Mouse (Mus musculus) layer of hippocampus, postnatal 14 days (tissue): ENCODE results near the gene Enho. TPM values are rescaled to one million over a fixed set of nuclear protein-coding genes. Genes with fewer than 3 reads are reported as not detected.

Experiments
- DNase-seq, 2 experiments: peaks; one replicate each; pipeline ENCODE4 v3.0.0; 2021 to 2022; ENCODE audit warnings: low spot score in 2 of 2, mixed read lengths in 1 of 2
- total RNA-seq, 2 experiments: library from RNA; stranded (reverse); gene quantifications; 2 replicates each; pipeline ENCODE4 v1.2.3; 2021

Enho gene
- total RNA-seq, 2 experiments from 2014 or later: 61.0 to 69.8 TPM

DNA sequence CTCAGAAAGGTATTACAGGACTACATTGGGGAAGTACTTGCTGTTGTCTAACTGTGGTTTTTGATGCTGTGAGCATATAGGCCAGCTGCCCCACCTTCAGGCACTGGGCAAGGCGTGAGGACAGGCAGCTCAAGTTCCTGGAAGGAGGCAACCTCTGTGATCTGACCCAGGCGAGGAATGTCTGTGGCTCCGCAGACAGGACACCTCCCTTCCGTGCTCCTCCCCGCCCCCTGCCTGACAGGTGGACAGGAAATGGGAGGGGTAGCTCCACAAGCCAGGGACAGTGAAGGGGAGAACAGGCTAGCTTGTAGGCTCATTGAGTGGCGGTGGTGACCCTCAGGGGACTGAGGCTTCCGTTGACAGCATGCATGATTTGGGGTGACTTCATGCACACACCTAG is 24.4 kb upstream of the Enho start:
- DNase-seq: no peak

DNA sequence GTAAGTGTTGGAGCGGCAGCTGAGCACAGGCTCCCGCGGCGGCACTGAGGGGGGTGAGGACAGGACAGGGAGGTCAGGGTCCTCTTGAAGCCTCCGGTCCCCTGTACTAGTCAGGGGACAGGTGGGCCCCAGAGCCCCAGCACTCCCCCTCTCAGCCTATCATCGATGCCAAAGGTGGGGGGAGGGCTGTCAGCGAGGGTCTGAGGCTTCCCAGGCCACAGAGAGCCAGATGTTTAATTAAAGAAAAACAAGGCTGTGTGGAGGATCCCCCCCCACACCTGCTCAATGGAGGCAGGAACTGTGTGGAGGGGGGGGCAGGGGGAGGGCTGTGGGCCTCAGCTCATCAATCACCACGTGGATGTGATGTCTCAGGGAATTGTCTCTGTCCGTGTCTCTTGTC is 23.5 kb upstream of the Enho start:
- no peak for DNase-seq

GRCm38 (mm10) chr4:41662723-41663122 is 22.6 kb upstream of the Enho start:
- no peak for DNase-seq

DNA sequence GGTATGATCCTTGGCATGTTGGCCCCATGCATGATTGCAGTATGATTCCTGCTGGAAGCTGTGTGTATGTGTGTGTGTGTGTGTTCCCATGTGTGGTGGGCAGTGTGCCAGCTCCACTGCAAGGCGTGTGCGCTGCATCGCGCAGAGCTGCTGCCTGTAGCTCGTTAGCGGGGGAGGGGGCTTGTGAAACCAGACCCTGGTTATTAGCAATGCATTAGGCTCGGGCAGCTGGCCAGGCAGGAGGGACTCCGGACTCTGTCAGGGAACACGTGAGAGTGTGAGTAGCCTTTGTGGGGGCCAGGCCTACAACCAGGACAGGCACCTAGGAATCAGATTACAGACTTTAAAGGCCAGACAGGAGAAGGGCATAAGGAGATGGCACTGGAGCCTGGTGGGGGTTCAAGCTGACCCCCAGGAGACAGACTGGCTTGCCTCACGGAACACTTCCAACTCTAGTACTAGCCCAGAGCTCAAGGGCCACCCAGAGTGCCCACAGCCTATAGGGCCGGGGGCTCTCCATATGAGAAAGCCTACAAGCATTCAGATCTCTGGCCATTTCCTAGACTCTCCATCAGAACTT is 20.8 kb upstream of the Enho start:
- no peak for DNase-seq

DNA sequence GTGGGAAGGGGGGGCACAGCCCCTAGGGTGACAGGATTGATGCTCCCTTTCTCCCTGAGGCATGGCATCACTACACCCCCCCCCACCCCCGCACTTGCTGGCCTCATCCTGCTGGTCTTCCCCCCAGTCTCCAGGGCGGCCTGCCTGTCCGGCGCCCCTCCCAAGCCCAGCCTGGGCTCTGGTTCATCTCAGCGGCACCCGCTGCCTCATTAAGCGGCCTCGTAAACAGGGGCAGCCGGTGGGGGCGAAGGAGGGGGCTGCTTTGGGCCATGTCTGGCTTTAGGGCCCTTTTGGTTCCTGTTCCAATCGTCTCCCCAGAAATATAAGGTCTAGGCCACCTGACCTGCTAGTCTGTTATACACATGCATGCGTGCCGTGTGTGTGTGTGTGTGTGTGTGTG is 19.4 kb upstream of the Enho start:
- no peak for DNase-seq

DNA sequence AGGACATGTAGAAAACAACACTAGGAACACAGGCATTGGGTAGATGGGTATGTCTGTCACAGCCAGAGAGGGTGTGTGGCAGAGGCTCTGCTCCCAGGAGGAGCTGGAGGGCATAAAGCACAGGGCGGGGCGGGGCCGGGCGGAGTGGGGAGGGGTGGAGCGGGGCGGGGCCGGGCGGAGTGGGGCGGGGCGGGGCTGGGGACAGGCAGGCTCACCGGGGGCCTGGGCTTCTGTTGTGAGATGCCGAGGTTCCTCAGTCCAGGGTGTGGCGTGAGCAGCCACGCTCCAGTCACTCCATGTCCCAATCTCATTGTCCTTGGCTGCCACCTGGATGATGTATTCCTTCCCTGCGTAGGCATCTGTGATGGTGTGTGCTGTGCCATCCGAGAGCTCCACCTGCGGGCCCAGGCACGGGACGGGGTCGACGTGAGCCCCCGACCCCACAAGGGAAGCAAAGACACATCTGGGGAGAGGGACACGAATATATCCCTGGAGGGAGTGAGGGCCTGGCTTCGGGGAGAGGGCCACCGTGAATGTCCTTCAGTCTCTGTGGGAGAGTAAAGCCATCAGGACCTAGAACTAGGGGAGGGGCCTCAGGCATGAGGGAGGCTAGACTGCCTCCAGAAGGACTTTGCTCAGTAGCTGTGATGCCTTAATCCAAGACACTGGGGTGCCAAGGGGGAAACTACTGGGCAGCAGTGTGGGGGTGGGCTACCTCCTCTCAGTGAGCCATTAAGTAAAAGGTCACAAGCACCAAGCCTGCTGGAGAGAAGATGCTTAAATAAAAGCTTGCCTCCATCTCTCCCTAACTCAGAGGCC is 18.7 kb upstream of the Enho start:
- DNase-seq: no peak

DNA sequence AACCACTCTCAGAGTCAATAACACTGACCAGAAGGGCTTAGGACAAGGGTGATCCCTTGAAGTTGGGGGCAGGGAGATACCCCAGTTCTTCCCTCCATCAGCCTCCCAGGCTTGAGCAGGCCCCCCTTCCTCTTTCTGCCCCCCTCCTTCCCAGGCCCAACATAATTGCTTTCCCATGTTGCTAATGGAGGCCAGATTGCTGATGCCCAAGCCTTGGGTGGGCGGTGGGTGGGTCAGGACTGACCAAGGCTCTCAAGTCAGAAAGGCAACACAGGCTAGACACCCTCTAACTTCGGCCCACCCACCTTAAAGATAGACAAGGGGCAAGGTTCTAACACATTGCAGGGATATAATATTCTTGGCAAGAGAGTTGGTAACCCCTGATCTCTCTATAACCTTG is 15.4 kb upstream of the Enho start:
- no peak for DNase-seq

DNA sequence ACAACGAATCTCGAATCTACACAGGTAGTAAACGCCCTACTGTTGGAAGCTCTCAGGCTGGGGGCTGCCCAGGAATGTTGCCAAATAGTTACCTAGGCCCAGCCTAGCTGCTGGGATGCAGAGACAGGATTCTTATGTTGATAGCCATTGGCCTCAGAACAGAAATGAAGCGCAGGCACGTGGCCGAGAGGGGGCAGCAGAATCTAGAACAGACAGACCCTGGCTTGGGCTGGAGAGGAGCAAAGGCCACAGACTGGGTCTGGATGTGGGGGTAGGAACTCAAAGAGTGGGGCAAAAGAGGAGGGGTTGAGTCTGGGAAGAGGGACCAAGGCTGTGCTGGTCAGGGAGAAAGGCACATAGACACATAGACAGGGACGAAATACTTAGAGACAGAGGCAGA is 14.1 kb upstream of the Enho start:
- no peak for DNase-seq

DNA sequence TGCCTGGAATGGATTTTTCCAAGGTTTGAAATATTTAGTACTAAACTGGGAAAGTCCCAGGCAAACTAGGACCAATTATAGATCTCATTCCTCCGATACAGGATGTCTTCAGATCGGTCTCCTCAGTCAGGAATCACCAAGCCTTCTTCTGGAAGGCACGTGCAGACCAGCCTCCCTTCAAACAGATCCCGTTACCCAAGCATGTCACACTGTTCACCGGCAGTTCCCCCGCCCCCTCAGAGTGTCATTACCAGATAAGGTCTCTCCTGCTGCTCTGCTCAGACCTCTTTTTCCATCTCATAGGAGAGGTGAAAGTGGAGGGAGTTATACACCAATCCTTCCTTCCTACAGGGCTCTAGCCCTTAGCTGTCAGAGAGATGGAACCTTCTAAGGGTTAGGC is 13.6 kb upstream of the Enho start:
- no peak for DNase-seq

DNA sequence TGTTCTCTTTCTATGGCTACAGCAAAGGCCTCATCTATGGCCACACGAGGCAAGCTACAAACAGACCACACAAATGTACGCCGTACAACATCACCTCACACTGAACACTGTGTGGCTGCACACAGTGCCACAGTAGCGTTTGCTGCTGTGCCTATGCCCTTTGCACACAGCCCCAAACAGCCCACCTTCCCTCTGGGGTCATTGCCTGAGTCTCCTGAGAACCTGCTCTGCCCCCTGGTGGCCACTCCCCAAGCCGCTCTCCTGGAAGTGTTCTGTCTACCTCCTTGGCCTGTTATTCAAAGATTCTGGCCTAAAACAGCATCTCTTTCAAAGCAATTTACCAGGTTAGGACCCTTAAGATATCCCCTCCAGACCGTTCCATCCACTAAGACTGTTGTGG is 13.2 kb upstream of the Enho start:
- peak; percentile 68 to 72 for DNase-seq

DNA sequence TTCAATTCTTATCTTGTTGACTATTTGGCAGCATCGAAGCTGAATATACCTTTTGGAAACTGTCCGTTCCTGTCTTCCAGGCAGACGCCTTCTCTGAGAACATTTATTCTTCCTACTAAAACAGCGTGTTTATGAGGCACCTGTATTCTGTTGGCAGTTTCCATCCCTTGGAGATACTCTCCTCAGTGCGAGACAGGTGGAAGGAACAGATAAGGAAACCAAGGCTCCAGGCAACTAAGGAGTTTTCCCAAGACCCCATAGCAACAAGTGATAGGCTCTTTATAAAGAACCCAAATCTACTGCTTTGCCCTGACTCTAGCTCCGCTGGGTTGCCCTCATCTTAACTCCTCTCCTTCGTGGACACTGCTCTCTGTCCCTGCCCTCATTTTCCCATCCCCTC is 8.5 kb upstream of the Enho start:
- no peak for DNase-seq

DNA sequence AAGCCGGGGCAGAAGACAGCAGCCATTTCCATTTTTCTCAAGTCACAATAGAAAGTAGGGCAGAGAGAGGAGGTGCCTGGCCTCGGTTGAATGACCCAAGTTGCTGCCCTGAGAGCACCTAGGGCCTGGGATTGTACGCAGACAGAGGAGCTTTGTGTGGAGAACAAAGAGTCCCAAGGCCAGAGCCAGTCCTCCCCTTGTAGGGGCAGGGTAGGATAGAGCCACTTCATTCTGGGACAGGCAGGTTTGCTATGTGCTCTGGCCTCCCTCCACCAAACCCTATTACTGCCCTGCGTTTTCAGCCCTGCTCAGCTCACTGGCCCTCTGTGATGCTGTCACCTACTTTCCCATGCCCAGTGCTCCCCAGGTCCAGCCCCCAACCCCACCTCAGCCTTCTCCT is 8.0 kb upstream of the Enho start:
- no peak for DNase-seq

GRCm38 (mm10) chr4:41645488-41645887 is 5.4 kb upstream of the Enho start:
- peak in 1 of 2 experiments; percentile 60 for DNase-seq

GRCm38 (mm10) chr4:41641199-41641822 is 1.2 kb upstream of the Enho start:
- DNase-seq: no peak

DNA sequence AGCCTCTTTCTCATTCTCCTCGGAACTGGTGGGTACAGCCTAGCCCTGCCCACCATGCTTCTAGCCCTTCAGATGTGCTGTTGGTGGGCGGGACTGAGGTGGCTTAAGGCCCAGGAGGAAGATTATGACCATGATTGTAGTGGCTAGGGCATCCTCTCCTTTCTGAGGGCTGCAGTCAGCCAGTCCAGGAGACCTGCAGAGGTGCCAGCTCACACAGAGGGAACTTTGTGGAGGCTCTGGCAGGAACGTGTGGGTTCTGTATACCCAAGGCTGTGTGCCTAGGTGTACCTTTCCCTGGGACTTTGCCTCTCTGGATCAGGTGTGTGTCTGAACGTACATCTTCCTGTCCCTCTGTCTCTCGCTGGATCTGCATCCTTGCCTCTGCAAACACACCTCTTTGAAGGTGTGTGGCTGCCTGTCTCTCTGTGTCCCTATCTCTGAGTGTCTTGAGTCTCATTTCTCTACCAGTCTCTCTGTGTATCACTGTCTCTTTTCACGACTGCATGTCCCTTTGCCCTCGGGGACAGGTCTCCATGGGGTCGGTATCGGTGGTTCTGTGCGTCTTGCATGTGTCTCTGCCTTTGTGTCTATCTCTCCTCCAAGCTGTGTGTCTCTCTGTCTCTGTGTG is 796 bp downstream of the Enho start:
- DNase-seq: no peak

- no peak for DNase-seq
Observed at GRCm38 (mm10) chr4:41638828-41639213, 1.3 kb downstream of the Enho start.

GRCm38 (mm10) chr4:41638186-41638731 is 1.9 kb downstream of the Enho start:
- DNase-seq: no peak

- no peak for DNase-seq
Observed at GRCm38 (mm10) chr4:41636882-41637635, 3.1 kb downstream of the Enho start.

DNA sequence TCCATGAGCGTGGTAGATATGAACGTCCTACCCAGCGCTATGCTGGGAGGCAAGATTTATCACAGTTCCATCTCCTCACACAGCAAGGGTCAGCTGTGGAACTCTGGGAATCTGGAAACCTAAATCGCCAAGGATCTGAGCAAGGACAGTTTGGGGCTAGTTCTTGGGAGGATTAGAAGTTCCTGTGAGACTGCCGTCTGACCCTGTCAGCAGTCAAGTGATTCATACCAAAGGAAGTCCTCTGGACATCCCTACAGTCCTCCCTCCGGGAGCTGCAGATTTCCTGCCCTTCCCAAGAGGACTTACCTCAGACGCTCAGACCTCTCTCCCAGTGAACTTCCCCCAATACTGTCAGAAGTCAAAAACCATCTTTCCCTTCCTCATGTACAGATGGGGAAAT is 3.8 kb downstream of the Enho start:
- DNase-seq: no peak

DNA sequence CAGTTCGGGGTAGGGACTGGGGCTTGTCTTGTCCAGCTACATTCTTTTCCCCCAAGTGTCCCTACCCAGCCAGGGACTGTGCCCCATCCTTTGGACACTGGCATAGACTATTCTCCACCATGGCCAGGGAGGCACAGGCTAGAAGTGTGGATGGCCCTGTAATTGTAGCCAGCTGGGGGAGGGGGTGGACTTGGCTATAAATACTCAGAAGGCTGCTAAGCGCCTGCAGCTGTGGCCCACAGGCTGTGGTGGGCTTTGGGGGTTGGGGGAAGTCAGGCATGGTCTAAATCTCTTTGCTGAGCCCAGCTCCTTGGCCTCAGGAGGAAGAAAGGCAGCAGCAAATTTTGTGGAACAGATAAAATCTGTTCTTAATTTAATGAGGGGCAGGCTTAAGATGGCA is 4.2 kb downstream of the Enho start:
- no peak for DNase-seq

- no peak for DNase-seq
Observed at GRCm38 (mm10) chr4:41635224-41635623, 4.9 kb downstream of the Enho start.
